Mouse (Mus musculus): ENCODE data around the gene Fam43a.

Gene Fam43a

DNA sequence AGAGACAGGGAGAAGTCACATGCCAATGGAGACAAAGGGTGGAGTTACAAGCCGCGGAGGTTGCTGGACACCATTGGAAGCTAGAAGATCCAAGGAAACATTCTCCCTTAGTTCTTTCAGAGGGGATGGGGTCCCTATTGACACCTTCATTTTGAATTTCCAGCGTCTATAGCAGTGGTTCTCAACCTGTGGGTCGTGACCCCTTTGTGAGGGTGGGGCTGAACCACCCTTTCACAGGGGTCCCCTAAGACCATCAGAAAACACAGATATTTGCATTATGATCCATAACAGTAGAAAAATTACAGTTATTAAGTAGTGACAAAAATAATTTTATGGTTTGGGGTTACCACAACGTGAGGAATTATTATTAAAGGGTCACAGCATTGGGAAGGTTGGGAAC is 30.0 kb downstream of the Fam43a start:
- DNase-seq (ENCODE audit: low spot score) = no peak

DNA sequence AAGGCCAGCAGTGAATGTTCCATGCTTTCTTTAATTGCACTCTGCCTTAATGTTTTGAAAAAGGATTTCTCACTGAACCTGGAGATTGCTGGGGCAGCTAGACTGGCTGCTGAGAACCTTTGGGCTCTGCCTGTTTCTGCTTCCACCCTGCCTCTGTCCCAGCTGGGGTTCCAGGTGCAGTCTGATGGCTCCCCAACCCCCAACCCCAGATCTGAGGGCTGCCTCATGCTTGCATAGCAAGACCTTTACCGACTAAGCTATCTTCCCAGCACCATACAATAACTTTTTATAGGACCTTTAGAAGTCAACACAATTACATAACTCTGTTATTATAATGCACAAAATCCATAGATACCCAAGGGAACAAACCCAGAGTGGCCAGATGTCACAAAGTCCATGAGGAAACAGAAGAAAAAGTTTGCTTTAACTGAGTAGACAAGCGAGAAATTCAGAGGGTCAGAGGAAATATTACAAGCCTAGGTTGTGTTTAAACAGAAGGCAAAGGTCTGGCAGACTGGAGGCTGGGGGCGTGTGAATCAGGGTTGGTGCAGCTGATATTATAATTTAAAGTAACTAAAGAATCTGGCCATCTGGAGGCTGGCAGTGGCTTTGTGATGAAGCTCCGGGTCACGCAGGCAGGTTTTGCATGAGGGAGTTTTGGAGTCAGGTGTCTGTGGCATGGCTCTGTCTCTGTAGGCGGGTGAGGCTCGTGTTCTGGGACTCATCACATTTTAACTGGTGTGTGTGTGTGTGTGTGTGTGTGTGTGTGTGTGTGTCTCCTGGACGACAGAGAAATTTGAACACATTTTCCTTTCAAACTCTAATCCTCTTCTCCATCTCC is 34.6 kb downstream of the Fam43a start:
- no peak for DNase-seq (ENCODE audit: low spot score)

DNA sequence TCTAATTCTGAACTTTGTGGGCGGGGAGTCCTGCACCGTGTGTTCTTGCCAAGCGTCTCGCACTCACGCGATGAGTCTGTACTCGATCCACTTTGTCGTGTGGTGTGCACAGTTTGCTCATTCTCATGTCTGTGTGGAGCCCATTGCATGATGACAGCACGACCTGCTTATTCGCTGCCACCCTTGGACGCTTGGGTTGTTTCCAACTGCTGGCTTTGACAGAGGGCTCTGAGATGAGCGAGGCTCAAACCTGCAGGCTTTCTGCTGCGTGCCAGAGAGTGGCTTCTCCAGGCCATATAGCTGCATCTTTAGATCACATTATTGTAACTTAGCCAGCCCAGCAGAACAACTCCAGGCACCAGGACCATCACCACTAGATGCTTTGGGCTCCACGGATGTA is 39.1 kb downstream of the Fam43a start:
- DNase-seq (ENCODE audit: low spot score) = no peak

DNA sequence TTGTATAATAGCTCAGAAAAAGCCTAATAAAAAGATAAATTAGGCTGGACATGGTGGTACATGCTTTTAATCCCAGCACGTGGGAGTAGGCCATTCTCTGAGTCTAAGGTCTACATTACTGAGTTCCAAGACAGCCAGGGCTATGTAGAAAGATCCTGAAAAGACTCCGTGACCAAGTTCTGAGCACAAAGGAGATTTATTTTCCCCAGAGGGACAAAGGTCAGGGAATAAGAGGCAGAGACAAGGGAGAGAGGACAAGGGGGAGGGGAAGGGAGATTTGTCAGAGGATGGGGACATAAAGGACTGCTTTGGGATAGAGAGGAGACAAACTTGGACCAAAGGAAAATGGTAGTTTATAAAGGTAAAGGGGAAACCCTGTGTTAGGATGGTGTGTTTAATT is 41.1 kb downstream of the Fam43a start:
- DNase-seq (ENCODE audit: low spot score) = no peak

DNA sequence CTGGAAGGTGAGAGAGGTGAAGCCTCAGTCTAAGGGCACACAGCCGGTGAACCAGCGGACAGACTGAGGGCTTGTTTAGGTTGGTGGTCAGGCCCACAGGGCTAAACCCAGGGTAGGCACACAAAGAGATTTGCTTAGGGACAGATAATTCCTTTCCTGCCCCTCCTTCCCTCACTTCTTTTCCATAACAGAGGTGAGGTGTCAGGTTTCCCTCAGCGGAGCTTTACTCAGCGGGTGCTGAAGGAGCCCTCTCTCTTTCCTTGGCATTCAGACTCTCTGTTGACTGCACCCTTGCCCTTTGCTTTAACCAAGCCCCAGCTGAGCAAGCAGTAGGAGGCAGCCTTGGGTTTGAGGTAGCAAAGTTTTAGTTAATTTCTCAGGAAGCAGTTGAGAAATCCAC is 41.9 kb downstream of the Fam43a start:
- DNase-seq (ENCODE audit: low spot score) = no peak

DNA sequence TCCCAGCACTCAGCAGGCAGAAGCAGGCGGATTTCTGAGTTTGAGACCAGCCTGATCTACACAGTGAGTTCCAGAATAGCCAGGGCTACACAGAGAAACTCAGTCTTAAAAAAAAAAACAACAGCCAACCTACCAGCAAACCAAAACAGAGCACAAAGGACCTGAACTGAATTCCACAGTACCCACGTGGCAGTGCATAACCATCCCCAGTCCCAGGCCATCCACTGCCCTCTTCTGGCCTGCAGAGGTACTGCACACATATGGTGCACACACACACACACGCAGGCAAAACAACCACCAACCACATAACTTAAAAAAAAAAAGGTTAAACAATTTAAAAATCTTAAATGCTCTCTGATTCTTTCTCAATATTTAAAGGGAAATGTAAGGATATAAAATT is 42.7 kb downstream of the Fam43a start:
- DNase-seq (ENCODE audit: low spot score) = no peak

DNA sequence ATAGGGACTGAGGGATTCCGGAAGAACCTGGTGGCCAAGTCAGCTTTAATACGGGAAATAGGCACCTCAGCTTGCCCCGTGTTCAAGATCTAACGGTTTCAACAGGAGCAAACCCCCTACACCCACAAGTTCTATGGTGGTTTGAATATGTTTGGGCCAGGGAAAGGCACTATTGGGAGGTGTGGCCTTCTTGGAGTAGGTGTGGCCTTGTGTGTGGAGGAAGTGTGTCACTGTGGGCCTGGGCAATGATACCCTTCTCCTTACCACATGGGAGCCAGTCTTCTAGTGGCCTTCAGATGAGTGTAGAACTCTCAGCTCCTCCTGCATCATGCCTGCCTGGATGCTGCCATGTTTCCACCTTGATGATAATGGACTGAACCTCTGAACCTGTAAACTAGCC is 45.5 kb downstream of the Fam43a start:
- DNase-seq (ENCODE audit: low spot score) = no peak

DNA sequence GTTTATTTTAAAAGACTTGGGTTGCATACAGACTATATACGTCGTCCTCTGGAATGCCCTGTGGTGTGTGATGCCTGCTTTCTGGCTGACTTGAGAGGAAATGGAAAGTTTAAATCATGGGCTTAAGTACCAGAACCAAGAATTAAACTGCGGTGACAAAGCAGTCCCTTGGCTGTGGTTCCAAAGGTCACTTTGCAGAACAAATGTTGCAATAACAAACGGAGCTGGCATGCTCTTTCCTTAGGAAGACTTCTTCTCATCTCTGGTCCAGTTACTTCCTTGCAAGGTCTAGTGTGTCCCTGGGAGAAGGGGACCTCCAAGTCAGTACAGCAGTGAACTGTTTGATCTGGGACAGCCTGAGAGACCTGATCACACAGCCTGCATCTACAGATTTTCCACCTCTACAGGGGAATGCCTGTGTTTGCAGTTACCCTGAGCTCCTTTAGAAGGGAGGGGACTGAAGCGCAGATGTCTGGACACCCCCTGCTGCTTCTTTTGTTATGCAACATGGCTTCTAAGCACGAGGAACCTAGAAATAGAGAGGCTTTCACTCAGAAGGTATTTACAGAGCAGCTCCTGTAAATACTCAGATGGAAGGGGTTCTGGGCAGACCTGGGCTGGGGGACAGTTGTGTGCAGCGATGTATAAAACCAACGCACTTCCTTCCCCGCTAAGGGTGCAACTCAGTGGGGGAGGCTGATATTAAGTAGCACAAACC is 46.5 kb downstream of the Fam43a start:
- DNase-seq (ENCODE audit: low spot score) = no peak

DNA sequence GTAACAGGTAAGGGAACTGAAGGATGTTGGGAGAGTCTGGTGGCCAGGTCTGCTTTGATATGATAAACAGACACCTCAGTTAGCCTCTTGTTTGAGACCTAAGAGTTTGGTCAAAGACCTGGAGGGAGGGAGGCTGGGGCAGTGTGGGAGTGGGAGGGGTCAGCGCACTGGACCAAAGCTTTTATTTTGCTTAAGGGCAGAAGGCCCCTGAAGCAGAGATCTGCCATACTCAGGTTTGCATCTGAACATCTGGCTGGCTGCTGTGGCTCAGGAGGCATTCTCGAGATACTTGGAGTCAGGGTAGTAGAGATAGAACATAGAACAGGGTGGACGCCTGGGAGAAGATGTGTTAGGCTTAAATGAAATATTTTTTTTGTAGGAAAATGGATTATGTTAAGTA is 47.3 kb downstream of the Fam43a start:
- DNase-seq (ENCODE audit: low spot score) = no peak

DNA sequence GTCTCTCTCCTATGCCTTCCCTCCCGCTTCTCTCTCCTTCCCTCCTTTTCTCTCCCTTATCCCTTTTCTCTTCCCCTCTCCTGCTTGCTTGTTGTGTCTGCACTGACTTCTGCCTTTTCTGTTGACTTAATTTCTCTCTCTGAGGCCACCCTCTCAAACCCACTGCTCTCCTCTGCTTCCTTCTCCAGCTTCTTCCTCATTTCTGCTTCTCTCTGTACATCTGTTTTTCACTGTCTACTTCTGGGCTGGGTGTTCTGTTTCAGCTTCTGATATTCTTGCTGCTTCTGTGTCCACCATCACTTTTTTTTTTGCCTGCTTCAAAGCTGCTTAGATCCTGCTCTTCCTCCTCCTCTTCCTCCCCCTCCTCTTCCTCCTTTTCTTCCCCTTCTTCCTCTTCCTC is 51.8 kb downstream of the Fam43a start:
- no peak for DNase-seq (ENCODE audit: low spot score)

Data from ovary, postnatal 14 days (tissue).